Mouse (Mus musculus): ENCODE measurements around the gene Mael. TPM values are rescaled to one million over a fixed set of nuclear protein-coding genes. Genes with fewer than 3 reads are reported as not detected.

Mael gene
- polyA plus RNA-seq (2017; shearing (Covaris generic)), result not detected

DNA sequence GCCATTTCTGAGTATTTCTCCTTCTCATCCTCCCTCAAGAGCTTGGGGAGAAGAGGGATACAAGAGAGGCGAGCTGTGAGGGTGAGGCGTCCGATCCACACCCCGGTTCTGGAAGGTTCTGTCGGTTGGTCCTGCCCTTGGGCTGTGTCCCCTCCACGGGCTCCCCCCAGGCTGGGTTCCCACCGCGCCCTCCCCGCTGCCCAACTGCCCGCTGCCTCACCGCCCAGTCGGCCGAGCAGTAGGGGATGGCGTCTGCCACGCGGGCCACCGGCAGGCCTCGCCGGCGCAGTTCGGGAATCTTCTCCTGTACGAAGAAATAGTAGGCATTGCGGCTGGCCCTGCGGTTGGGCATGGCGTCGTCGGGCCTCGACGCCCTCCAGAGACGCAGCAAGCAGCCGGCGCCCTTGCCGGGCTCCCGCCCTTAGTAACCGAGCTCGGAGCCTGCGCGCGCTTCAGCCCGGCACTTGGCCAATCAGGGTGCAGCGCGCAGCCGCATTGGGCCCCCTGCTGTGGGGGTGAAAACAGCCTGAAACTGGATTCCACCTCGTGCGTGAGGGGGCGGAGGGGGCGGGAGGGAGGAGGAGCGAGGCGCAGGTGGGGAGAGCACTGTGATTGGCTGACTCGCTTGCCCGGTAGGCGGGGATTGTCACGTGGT lies at the start of gene Mael:
Gene Mael, minus strand, starts transcription at position 433 of the 655 bp plus-strand sequence.

DNA sequence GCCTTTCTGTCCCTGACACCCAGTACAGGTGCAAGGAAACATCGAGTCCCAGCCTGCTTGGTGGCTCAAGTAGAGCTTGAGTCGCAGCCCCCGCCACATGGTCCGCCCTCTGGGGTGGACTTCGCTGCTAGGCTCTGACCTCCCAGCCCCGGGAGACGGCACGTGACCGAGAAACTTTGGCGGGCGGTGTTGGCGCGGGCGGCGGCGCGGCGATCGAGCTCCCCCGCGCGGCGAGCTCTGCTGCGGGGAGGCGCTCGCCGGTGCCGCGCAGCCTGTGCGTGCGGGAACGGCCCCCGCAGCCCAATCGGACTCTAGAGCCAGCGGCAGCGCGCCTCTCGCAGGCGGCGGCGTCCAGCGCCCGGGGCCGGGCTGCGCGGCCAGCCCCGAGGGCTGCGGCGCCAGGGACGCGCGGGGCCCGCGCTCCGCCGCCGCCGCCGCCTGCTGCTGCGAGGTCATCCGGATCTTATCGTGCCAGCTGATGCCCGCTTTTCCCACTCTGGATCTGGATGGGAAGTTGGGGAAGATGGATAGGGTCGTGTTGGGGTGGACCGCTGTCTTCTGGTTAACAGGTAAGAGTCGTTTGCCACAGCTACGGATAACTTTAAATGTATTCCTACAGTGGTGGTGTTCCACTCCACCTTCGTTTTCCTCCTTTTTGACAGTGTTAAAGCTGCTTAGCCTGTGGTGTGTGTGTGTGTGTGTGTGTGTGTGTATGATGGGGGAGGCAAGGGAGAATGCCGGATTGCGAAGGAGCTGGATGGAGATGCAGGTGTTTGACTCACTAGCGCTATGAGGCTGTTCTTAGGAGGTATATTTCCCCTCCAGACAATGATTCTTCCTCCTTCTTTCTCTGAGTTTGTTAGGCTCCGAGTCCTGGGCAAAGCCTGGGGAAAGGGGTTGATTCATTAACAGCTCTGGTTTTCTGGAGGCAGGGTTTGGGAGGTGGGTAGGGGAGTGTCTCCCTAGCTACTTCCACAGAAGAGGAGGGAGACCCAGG lies 15.6 kb upstream of the Mael start, which contains the start of gene Ildr2:
Gene Ildr2, plus strand, starts transcription at position 242 of the 997 bp plus-strand sequence.

Other genes with a start within 250 kb of the Mael start
- gene Pou2f1, start 236.1 kb downstream of the Mael start, polyA plus RNA-seq (2017; shearing (Covaris generic)), result 23.5 TPM
- gene Dusp27, start 110.8 kb downstream of the Mael start, polyA plus RNA-seq (2017; shearing (Covaris generic)), result not detected
- not detected for gene Gpa33, start 108.5 kb downstream of the Mael start, polyA plus RNA-seq (2017; shearing (Covaris generic))
- not detected for gene Ildr2, start 15.4 kb upstream of the Mael start, polyA plus RNA-seq (2017; shearing (Covaris generic))
- gene Tada1, start 140.3 kb upstream of the Mael start, polyA plus RNA-seq (2017; shearing (Covaris generic)), result 62.5 TPM
- 7.7 TPM for gene Pogk, start 171.1 kb upstream of the Mael start, polyA plus RNA-seq (2017; shearing (Covaris generic))

Measured in activated CD4-positive, CD25-positive, alpha-beta regulatory T cell, adult 9 weeks (primary cell).